Mouse (Mus musculus): ENCODE results near the gene Sparc.

The Sparc gene

GRCm38 (mm10) chr11:55358094-55358783 lies 64.7 kb downstream of the Sparc start:
- no peak for DNase-seq

- no peak for DNase-seq
Measured at GRCm38 (mm10) chr11:55356846-55357245, 66.1 kb downstream of the Sparc start.
